Mouse (Mus musculus) 3134 (cell line): ENCODE measurements around the gene 1700021F07Rik.

Experiments
- DNase-seq: peaks from one replicate; pipeline ENCODE4 v3.0.0-alpha.2; 2011; ENCODE audit warnings: low spot score; ENCODE audit not compliant: insufficient read length; ENCODE audit errors: extremely low read depth

1700021F07Rik gene

GRCm38 (mm10) chr2:173561851-173562442, 39.6 kb downstream of the 1700021F07Rik start:
- no peak for DNase-seq

- no peak for DNase-seq
Measured at GRCm38 (mm10) chr2:173563336-173563735, 41.0 kb downstream of the 1700021F07Rik start.

DNA sequence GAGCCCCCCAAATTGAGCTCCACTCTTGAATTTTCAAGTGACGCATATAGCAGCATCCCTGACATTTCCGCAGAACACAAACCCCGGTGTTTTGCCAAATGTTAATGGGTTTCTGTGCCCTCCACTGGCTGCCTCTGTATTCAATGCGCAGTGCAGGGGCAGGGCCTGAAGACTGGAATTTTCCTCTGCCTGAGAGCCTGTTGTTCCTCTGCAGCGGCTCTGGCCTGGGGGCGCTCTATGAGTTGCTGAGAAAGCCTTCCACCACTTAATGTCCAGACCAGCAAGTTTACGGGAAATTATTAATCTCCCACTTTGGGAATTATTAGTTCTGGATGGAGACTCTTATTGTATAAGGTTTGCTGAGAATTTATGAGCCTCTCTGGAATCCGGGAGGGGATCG, 41.8 kb downstream of the 1700021F07Rik start:
- no peak for DNase-seq
